ENCODE assay signal across 13 mouse cellular contexts in genomic region chr3:123805338-123805737, GRCm38 (mm10).
DNase-seq lines count a peak whose midpoint lies in the region.
"Had no signal": no experiment of that assay in that cellular context is flagged by ENCODE, and none has a peak within 500 bp of the region (broad histone marks: within the 10 kb centered on the region; RNA-seq: fewer than 3 reads in every experiment).

No protein-coding gene starts in this region.

- peak; percentile 6 to 8 for DNase-seq in frontal cortex, postnatal 36 days (ENCODE audit: low spot score in 2 of 2)
- DNase-seq in frontal cortex, postnatal 14 days (ENCODE audit: low spot score in 2 of 2) = no peak
- peak; percentile 12 for DNase-seq in right cerebral cortex, adult 18-20 months
- no peak for DNase-seq in right cerebral cortex, postnatal 14 days
- peak; percentile 54 for DNase-seq in brain, adult 2 months (ENCODE audit: low read depth, low spot score)
- no peak for DNase-seq in cerebellum, adult 9-10 months
- DNase-seq: adrenal gland, adult 2 months; adrenal gland, postnatal 10 days; cerebellum, adult 11-12 months; cerebellum, adult 2 months; cerebellum, adult 9-11 months; cerebellum, postnatal 36 days; embryo, embryonic 11 days had no signal

Comparison
In these comparisons a context has a peak if more than half of its experiments do, and no peak if none do; other contexts are left out.
1. DNase-seq: peak in frontal cortex, postnatal 36 days (2 of 2), right cerebral cortex, adult 18-20 months (single experiment) and brain, adult 2 months (single experiment); none in frontal cortex, postnatal 14 days (0 of 2), right cerebral cortex, postnatal 14 days (single experiment) and cerebellum, adult 9-10 months (single experiment).